Mouse (Mus musculus) cerebellum, postnatal 4 days (tissue): ENCODE results near the gene Kctd18.
"Not testable (repeated sequence)": the region's sequence is repeated elsewhere in the genome, so short reads cannot be mapped to it uniquely, and the experiment has no call there.

Source experiments
- DNase-seq, 2 experiments: peaks; one replicate each; pipeline ENCODE4 v3.0.0; 2022; ENCODE audit warnings: low spot score in 2 of 2, mixed read lengths in 1 of 2

Kctd18 gene

DNA sequence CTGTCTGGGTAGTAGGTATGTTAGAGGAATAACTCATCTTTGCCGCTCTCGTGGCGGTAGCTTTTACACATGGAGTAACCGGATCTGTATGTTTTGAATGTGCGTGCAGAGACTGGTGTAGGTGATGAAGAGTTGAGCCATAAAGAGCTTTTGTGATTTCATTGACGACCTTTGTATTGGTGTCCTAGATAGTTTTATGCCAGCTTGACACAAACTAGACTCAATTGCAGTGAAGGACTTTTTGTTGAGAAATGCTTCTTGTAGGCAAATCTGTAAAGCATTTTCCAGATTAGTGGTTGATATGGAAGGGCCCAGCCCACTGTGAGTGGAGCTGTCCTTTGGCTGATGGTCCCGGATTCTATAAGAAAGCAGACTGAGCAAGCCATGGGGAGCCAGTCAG is at the start of gene Kctd18:
Gene Kctd18, minus strand, starts transcription at position 101 of the 400 bp plus-strand sequence.
- DNase-seq: no peak

DNA sequence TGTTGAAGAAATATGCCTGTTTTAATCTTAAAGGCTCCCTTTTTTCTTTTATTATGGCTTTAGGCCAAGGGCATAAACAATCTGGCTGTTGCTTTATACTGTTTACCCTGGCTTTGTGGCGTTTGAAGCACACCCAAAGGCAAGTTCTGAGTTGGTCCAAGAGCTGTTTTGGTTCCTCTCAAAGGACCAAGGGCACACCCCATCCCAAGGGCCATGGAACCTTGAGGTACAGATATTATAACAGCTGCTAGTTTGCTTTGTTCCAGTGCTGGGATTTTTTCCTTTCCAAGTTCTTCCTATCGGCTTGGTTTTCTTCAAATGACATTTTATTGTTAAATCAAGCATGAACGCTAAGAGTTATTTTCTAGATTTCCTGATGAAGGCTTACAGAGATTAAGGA is 46.9 kb upstream of the Kctd18 start:
- DNase-seq: no peak

DNA sequence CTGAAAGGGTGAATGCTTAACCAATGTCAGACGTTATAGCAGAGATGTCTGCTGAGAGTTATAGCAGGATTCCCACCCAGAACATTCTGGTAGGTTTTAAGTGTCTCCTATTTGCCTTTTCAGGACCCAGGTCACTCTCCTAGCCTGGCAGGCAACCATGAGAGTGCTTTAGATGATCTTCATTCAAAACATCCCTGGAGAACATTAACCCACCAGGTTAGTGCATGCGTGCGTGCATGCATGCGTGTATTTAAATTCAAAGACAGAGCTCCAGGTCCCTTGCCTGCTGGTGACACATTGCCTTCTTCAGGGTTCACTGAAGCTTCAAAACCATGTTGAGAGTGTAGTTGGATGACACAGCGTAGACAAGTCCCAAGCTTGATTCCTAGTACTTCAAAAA is 46.4 kb upstream of the Kctd18 start:
- no peak for DNase-seq

DNA sequence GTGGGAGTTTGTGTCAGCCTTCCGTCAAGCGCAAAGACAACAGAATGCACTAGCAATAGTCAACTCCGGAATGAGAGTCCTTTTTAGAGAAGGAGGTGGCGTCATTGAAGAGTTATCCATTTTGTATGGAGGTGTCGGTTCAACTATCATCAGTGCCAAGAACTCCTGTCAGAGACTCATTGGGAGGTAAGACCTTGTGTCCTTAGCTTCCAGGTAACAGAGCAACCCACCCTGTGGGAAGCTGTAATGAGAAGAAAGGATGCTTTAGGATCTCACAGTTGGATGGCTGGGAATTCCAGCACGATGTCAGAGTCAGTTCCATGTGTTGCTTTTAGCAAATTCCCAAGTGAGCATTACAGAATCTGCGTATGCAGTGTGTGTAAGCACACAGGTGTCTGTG is 43.4 kb upstream of the Kctd18 start:
- no peak for DNase-seq

DNA sequence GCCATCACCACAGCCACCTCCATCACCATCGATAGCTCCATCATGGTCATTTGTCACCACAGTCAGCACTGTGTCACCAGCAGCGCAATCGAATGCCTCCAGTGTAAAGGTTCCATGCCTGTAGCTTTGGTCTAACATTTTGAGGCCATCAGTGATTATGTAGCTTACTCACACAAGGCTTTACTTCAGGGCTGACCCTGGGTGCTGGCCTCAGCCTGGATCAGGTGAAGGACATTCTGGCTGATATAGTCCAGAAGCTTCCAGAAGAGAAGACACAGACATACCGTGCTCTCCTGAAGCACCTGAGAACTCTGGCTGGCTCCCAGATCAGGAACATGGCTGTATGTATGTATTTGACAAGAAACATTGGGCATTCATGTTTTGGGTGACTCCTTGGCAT is 40.1 kb upstream of the Kctd18 start:
- DNase-seq: no peak

DNA sequence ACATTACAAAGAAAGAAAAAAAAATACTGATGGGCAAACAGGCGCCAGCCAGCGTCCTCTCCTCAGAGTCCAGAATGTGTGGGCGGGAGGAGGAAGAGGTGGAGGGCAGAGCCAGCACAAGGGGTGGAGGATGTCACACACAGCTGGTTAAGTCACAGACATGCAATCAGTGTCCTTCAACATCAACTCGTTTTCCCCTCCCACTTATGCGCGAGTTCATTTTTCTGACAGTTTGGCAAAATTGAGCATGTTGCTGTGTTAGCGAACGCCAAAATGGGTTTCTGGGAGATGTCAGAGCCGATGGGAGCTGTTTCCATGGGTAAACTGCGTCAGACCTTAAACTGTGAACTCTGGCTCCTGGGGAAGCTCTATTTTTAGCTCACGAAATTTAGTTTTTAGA is 38.2 kb upstream of the Kctd18 start:
- DNase-seq: no peak

DNA sequence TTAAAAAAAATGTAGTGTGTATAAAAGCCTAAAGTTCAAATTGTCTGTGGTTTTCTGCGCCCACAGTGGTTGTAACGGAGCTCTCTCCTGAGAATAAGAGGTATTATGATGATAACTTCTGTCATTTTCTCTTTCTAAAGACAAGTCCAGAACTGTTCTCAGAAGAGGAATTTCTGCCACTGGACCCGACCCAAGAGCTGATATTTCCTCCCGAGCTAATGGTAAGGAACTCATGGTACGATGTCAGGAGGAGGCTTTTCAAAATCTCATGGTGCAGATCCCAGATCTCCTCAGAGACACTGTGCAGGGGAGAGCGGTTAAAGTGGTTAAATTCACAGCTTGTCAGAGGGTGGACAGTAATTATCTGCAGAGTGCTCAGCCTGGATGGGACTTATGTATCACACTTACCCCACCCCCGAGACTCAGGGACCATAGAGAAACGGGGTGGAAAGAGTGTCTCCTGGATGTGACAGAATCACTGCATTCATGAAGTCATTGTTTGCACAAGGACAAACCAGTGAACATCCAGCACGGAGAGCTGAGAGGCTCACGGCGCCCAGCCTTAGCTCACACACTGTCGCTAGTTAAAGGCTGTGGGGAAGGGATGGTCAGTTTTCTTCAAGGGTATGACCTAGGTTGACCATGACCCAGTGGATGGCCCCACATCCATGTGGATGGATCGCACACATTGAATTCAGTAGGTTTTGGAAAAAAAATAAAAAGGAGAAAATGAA is 37.5 kb upstream of the Kctd18 start:
- DNase-seq: no peak

DNA sequence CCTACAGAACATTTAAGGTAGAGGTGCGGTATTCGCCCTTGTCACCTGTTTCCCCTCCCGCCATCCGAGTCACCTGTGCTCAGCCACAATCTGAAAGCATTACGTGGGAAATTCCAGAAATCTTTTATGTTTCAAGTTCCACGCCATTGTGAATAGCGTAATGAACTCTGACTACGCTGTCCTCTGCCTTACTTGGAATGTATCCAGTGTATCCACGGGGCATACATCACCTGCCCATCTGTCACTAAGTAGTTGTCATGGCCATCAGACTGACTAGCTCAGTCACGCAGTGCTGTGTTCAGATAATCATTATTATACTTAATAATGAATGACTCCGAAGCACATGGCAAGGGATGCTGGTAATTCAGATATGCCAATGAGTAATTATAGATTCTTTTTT is 36.8 kb upstream of the Kctd18 start:
- DNase-seq: no peak

DNA sequence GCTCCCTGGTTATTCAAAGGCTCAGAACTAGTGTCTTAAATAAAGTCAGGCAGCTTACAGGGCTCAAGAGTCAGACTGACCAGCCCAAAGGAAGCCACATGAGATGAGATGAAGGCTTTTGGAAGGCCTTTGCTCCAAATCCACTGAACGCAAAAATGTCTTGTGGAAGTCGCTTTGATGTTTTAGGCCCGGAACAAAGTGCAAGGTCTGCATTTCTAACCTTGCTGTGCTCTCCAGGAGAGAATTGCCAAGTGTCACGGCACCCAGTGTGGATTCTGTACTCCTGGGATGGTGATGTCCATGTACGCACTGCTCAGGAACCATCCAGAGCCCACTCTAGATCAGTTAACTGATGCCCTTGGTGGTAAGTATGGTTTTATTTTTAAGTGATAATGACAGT is 30.4 kb upstream of the Kctd18 start:
- DNase-seq: no peak

DNA sequence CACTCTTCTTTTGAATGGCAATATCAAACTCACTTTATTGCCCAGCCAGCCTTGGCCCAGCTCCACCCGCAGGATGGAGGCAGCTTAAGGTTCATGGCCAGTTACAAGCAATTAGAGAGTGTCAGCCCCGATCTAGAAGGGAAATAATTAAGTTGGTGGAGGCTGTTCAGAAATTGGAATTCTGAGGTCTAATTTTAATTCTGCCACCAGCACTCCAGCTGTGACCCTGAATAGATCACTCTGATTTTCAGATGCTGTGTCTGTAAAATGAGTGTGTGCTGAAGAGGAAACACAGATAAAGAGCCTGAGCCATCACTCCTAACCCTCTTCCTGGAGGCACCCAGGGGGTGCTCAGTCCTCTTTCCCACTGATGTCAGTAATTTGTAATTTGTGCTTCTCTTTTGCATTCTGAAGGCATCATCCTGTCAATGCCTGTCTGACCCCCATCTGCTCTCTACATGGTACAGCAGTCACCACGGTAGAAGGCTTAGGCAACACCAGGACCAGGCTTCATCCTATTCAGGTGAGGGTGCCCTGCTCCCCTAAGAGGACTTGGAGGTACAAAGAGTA is 28.1 kb upstream of the Kctd18 start:
- no peak for DNase-seq

DNA sequence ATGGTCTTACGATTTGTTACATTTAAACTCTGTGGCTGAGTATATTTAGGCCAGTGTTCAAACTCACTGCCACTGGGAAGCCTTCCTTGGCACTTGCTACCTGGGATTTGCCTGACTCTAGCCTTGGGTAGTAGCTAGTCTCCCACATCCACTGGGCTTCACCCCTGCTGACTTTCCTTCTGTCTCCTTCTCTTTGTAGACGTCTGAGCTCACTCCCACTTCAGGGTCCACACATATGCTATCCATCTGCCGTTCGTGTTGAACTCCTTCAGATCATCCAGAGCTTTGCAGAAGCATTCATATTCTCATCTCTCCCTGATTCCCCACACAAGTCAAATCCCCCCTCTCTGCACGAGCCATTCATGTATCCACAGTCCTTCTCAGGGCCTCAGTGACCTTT is 26.8 kb upstream of the Kctd18 start:
- no peak for DNase-seq

DNA sequence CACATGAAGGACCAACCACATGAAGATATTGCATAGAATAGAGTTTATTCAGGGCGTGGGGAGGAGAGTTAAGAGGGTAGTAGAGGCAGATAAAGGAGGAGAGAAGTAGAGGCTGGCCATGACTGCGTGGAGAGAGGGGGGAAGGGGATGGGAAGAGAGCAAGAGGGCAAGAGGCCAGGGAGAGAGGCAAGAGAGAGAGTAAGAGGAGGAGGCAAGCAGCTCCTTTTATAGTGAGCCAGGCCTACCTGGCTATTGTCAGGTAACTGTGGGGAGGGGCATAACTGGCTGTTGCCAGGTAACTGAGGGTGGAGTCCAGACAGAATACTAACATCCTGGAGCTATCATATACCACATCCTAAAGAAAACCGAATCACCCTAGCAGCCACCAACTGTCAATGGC is 26.3 kb upstream of the Kctd18 start:
- no peak for DNase-seq

DNA sequence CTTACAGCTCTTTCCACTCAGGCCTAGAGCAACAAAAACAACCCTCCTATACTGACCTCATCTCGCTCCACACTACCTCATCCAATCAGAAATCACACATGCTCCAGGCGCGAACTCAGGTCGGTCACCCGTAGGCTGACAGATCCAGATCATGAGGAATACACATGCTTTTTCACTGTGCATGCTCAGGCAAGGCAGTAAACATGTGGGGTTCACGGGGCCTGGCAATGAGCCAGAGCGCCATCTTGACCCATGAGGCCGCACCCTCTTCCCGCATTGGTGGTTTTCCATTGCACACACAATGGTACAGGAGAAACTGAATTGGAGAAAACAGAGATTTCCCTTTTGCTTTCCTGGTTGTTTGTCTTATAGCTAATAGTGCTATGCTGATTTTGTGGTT is 18.6 kb upstream of the Kctd18 start:
- not testable (repeated sequence) for DNase-seq

DNA sequence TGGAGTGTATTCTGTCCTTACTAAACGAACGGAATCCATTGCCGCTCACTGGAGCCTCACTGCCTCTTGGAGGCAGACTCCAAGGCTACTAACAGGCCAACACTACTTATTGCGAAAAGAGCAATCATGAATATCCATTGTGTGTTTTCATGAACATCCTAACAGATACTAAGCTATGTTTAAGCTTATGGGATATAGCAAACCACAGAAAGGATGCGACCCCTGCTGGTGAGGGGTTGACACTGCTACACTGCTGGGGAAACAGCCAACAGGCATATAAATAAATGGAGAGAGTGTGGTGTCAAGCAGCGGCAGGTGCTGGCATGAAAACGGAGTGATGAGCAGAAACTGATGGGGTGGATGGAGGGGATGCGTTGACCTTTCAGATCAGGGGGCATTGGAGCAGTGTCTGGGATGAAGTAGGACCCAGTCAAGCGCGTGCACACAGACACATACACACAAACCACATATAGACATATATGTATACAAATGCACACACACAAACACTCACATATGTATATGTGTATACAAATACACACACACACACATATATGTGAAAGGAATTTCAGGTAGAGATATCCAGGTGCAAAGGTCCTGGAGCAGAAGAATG is 12.5 kb upstream of the Kctd18 start:
- peak in 1 of 2 experiments; percentile 43 for DNase-seq

DNA sequence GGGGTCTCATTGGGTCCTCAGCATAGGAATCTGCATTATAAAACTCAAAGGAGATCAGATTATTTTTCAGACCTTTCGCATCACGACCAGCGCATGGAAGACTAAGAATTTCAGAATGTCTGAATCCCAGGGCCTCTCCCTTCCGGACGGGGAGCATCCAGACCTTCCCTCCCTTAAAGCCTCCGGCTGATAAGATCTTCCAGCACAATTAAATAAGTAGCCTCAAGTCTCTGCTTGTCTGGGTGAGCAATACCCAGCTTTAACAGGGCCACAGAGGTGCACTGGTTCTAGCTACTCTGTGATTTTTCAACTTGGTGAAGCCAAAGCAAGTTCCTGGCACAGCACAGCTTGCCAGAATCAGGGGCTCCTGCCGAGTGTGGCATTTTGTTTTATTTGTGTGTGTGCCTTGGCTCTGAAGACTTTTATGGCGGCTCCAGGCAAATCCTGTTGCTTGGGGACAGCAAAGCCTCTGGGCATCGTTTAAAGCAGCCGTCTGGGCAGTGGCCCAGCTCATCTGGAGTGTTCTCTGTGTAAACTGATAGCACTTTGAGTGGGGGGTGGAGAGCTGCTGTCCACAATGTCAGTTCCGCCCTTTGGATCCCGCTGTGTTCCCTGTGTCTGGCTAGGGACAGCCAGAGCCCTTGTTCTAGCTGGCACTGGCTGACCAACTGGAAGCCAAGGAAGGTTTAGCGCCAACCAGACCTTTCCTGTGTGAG is 11.6 kb upstream of the Kctd18 start:
- DNase-seq: peak in 1 of 2 experiments; percentile 51

DNA sequence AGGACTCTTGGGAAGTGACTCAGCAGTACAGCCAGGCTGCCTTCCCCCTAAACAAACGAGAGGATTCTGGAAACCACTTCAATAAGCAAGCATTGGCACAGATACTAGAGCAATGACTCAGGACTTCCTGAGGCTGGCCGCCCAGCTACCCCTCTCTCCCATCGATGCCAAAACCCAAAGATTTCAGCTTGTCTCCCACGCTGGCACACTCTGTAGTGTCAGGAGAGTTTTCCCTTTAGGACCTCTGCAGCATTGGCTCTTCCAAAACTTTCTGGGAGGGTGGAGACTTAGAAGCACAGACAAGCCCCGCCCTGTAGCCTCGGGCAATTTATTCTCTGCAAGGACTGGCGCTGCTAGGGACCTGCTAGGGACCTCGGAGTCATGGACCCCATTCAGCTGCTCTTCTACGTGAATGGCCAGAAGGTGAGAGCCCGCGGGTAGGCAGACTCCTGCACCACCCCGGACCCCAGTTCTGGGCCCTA is 10.9 kb upstream of the Kctd18 start, which contains the start of gene Aox1:
Gene Aox1, plus strand, starts transcription at position 296 of the 482 bp plus-strand sequence.
- DNase-seq: no peak

DNA sequence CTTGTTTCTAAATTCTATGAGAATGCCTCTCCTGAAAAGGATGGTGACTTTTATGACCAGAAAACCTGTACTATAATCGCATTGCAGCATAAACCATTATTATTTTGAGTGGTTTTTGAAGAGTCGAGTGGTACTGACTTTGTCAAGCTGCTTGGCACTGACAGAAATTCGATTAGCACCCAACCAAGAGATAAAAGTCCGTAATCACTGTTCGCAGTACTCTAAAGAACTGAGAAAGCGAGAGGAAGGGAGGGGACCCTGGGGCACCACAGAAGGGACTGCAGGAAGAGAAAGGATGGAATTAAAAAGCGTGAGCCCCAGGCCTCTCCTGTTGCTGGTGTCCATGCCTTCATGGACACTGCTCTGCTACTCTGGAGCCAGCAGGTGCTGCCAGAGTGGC is 9.0 kb upstream of the Kctd18 start:
- DNase-seq: no peak

DNA sequence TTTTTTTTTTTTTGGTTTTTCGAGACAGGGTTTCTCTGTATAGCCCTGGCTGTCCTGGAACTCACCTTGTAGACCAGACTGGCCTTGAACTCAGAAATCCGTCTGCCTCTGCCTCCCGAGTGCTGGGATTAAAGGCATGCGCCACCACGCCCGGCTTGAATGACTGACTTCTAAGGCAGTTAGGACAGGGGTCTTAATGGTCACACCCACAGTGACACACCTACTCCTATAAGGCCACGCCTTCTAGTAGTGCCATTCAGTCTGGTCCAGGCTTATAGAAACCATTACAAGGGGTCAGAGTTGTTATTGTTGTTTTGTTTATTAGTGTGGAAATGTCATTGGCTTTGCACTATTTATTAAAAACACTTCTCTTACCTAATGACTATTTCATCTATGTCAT is 12.4 kb downstream of the Kctd18 start:
- DNase-seq: not testable (repeated sequence)

DNA sequence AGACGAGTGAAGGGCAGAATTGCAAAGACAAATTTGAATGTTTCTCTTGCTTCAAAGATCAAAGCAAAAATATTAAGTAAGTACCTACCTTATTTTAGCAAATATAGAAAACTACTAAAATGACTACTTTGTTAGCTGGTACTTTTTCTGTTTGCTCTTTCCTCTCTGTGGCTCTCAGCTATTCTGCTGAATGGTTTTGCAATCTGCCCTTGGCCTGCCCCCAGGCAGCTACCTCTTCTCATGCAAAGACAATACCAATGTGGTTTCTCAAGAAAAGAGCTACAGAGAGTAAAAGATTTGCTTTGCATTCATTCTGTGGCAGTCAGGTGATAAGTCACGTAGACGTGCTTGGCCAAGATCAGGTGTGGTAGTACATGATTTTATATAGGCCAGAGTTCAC is 20.6 kb downstream of the Kctd18 start:
- no peak for DNase-seq

DNA sequence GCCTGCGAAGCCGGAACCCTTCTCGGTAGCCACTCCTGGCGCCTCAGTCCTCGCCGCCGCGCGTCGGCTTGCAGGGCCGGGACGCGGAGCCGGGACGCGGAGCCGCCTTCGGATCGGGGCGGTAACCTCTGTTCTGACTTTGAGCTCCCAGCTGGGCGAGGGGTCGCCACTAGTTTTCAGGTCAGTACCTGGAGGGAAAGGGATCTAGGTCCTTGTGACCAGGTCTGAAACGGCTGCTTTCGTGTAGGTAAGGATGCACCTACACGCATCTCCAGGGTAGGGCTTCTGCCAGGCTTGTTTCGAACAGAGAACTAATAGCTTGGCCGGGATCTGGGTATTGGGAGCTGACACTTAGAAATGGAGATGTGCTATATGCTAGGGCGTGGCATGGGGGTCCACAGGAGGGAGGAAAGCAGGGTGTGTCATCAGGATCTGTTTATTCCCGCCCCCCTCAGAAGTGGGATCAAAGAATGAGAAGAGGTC is 22.6 kb downstream of the Kctd18 start:
- DNase-seq: no peak

DNA sequence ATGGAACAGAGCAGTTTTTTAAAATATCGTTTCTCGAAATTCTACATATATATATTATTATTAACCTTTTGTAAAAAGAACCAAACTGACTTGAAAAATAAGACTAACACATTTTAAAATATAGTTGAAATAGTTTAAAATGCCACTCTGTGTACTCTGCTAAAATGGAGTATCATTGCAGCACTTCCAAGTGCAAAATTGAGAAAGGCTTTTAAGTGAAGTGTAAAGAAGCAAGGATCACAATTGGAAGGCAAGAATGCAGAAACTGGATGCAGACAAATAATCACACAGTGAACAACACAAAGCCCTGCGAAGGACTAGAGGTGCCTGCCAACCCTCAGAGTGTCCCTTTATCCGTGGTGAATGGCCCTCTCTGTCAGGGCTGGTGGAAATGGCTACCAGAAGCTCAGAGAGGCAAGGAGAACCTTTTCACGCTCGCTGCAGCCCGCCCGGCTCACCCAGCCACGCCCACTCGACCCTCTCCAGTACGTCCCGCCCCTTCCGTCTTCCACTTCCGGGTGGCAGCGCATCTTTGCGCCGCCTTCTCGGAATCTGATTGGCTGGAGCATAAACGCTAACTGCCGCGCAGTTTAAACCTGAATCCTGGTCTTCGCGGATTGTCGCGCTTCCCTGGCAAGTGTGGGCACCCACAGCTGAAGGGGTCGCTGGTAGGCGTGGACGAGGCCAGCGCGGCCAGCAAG is 23.2 kb downstream of the Kctd18 start, which contains the start of gene Sgo2a:
Gene Sgo2a, plus strand, starts transcription at position 540 of the 701 bp plus-strand sequence.
- DNase-seq: peak; percentile 75 to 89

DNA sequence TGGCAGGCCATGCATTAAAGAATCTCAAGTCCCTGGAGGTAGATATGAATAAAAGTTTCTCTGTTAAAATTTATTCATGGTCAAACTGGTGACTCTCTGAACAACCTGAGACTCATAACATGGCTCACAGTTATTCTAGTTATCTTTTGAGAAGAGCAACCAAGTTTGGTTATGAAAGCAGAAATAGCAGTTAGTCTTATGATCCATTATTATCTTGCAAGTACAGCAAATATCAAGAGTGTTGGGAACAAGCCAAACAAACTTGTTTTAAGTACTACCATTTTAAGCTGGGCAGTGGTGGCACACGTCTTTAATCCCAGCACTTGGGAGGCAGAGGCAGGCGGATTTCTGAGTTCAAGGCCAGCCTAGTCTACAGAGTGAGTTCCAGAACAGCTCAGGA is 27.5 kb downstream of the Kctd18 start:
- DNase-seq: no peak
